Mouse (Mus musculus): ENCODE measurements around the gene Slc20a1. TPM values are rescaled to one million over a fixed set of nuclear protein-coding genes. Genes with fewer than 3 reads are reported as not detected.

Slc20a1 gene
- polyA plus RNA-seq, 1 experiment from 2014 or later, result 34.4 TPM

DNA sequence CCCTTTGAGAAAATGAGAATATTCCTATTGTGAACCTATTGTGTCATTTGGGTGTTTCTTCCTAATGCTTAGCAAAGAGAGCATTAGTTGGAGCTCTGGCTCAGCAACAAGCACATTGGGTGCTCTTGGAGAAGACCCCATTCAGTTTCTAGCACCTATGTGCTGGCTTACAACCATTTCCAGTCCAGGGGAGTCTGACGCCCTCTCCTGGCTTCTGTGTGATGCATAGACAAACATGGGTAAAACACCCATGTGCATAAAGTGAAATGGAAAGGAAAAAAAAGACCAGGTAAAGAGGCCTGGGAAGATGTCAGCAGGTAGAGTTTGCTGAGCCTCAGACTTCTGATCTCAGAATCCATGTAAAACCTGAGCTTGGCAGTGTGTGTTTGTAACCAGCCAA is 34.7 kb downstream of the Slc20a1 start:
- no peaks in the 10 kb centered on the region for H3K4me1 ChIP-seq (ENCODE audit: insufficient read depth)
- 79% methylated on average over 1 of the region's 1 CpGs for WGBS
- DNase-seq, result no peak
- ATAC-seq (ENCODE audit: insufficient read depth), result no peak
- no peak overlapping the region for H3K27ac ChIP-seq (ENCODE audit: low read depth)
- no peaks in the 10 kb centered on the region for H3K27me3 ChIP-seq (ENCODE audit: insufficient read depth, low read length)
- H3K4me3 ChIP-seq (ENCODE audit: low read depth, low read length), result no peak overlapping the region
- H3K4me2 ChIP-seq, result no peak overlapping the region
- TF ChIP-seq CTCF (IDR thresholded peaks at IDR 0.05; ENCODE audit: low read depth), result no peak
- H3K36me3 ChIP-seq (ENCODE audit: insufficient read depth), result no peaks in the 10 kb centered on the region
- no peaks in the 10 kb centered on the region for H3K9me3 ChIP-seq (ENCODE audit: low read depth, low read length)
- H3K9ac ChIP-seq, result no peak overlapping the region

DNA sequence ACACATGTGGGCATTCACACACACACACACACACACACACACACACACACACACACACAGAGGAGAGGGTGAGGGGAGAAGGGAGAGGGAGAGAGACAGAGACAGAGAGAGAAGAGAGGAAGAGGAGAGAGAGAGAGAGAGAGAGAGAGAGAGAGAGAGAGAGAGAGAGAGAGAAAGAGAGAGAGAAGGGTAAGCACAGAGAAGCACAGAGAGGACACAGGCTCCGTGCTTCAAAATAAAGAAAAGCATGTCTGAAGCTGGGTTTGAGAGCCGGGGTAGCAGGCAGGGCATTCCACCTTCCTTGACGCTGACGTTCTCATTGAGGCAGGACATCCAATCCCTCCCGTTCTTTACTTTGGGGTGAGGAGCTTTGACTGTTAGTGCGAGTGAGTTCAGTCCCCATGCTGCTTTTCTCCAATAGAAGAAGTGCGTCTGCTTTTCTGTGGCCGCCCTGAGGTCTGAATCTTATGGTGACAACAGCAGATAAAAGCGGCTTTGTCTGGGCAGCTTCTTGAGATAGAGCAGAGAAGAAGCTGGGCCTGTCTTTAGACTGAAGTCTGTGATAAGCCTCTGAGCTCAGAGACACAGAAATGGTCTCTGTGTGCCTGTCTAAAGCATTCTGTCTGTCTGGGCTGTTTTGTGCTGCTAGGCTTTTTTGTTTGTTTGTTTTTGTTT is 35.4 kb downstream of the Slc20a1 start:
- H3K9ac ChIP-seq, result no peak overlapping the region
- H3K4me3 ChIP-seq (ENCODE audit: low read depth, low read length), result no peak overlapping the region
- no peaks in the 10 kb centered on the region for H3K36me3 ChIP-seq (ENCODE audit: insufficient read depth)
- no peak overlapping the region for H3K4me2 ChIP-seq
- WGBS, result 34% methylated on average over 9 of the region's 9 CpGs
- DNase-seq (no peak), ATAC-seq (ENCODE audit: insufficient read depth) (no peak)
- no peak for TF ChIP-seq CTCF (IDR thresholded peaks at IDR 0.05; ENCODE audit: low read depth)
- H3K9me3 ChIP-seq (ENCODE audit: low read depth, low read length), result no peaks in the 10 kb centered on the region
- H3K27ac ChIP-seq (ENCODE audit: low read depth), result no peak overlapping the region
- no peaks in the 10 kb centered on the region for H3K4me1 ChIP-seq (ENCODE audit: insufficient read depth)
- H3K27me3 ChIP-seq (ENCODE audit: insufficient read depth, low read length), result no peaks in the 10 kb centered on the region

DNA sequence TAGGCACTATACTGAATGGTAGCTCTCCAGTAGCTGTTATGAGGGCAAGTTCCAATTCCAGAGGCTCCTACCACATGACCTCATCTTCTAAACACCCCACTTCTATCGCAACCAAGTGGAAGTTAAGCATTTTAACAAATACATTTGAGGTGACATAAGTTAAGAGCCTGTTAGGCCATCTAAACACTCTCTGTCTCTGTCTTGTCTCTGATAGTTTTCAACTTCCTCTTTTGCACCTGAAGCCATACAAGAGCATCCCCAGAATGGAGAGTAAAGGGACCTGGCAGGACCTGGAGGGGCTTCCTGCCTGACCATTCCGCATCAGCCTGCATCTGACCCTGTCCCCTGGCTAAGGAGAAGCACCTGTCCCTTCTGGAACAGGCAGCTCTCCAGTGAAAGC is 36.2 kb downstream of the Slc20a1 start:
- DNase-seq, result no peak
- Histone ChIP-seq H3K4me2 (no peak overlapping the region), H3K9ac (no peak overlapping the region), H3K27ac (ENCODE audit: low read depth) (no peak overlapping the region), H3K27me3 (ENCODE audit: insufficient read depth, low read length) (no peaks in the 10 kb centered on the region), H3K9me3 (ENCODE audit: low read depth, low read length) (no peaks in the 10 kb centered on the region), H3K4me1 (ENCODE audit: insufficient read depth) (no peaks in the 10 kb centered on the region), H3K4me3 (ENCODE audit: low read depth, low read length) (no peak overlapping the region), H3K36me3 (ENCODE audit: insufficient read depth) (no peaks in the 10 kb centered on the region)
- no peak for TF ChIP-seq CTCF (IDR thresholded peaks at IDR 0.05; ENCODE audit: low read depth)
- 58% methylated on average over 2 of the region's 2 CpGs for WGBS
- ATAC-seq (ENCODE audit: insufficient read depth), result no peak

DNA sequence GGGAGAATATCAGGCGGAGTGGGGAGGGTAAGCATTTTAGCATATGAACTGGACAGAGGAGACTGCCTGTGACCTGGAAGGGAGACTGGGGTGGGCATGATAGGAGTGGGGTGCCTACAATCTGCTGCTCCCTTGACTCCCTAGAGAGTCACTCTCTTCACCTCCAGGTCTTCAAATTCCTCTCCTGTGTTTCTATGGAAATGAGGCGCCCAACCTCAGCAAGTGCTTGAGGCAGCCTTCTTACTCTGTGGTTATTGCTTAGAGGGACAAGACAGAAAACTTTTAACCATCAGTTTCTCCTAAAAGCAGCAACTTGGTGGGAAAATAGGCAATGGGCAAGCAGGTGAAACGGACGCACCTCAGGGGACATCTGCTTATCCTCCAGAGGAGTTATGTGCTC is 38.0 kb downstream of the Slc20a1 start:
- Histone ChIP-seq H3K36me3 (ENCODE audit: insufficient read depth) (no peaks in the 10 kb centered on the region), H3K9me3 (ENCODE audit: low read depth, low read length) (no peaks in the 10 kb centered on the region; the same call in 1 of the 2 replicates), H3K4me3 (ENCODE audit: low read depth, low read length) (no peak overlapping the region), H3K27me3 (ENCODE audit: insufficient read depth, low read length) (no peaks in the 10 kb centered on the region), H3K27ac (ENCODE audit: low read depth) (no peak overlapping the region), H3K4me1 (ENCODE audit: insufficient read depth) (peaks cover 2% of the 10 kb centered on the region; the same call in 1 of the 2 replicates), H3K9ac (no peak overlapping the region), H3K4me2 (no peak overlapping the region)
- ATAC-seq (ENCODE audit: insufficient read depth) (no peak), DNase-seq (no peak)
- TF ChIP-seq CTCF (IDR thresholded peaks at IDR 0.05; ENCODE audit: low read depth), result no peak
- WGBS, result 74% methylated on average over 4 of the region's 4 CpGs

DNA sequence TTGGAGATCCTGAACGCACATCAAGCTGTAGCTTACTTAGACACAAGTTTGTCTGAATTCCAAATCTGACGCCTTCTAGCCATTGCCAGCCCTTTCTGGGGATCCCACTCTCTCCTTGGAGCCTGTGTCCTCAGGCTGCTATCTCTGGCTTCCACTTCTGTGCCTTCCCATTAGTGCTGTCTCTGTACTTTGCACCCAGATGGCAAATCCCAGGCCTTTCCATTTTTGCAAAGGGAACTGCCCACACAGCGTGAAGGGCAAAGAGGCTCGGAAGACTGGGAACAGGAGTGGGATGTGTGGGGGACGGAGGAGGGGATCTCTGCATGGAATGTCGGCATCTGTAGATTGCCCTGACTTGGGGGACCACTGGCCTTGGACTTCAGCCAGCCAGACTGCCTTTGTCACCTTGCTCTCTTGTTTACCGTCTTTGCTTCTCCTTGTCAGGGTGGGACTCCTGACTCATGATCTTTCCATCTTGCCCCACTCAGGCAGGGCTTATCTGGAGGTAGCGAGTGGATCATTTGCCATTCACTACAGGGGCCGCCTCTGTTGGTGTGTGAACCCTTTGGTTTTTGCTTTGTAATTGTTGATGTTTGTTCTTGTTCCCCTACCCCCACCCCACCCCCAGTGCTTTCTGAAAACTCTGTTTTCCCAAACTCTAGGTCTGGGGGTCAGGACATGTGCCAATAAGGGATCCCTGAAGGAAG is 42.3 kb downstream of the Slc20a1 start:
- no peak overlapping the region for H3K27ac ChIP-seq (ENCODE audit: low read depth)
- no peaks in the 10 kb centered on the region for H3K36me3 ChIP-seq (ENCODE audit: insufficient read depth)
- no peak for DNase-seq
- no peaks in the 10 kb centered on the region; the same call in 1 of the 2 replicates for H3K9me3 ChIP-seq (ENCODE audit: low read depth, low read length)
- ATAC-seq (ENCODE audit: insufficient read depth), result 0 out of 2 replicates have a peak, but pooled peaks have one; percentile 36
- peaks cover 6% of the 10 kb centered on the region; the same call in 1 of the 2 replicates for H3K4me1 ChIP-seq (ENCODE audit: insufficient read depth)
- H3K9ac ChIP-seq, result no peak overlapping the region
- no peak for TF ChIP-seq CTCF (IDR thresholded peaks at IDR 0.05; ENCODE audit: low read depth)
- no peak overlapping the region for H3K4me3 ChIP-seq (ENCODE audit: low read depth, low read length)
- 45% methylated on average over 9 of the region's 9 CpGs for WGBS
- H3K27me3 ChIP-seq (ENCODE audit: insufficient read depth, low read length), result no peaks in the 10 kb centered on the region
- H3K4me2 ChIP-seq, result no peak overlapping the region

DNA sequence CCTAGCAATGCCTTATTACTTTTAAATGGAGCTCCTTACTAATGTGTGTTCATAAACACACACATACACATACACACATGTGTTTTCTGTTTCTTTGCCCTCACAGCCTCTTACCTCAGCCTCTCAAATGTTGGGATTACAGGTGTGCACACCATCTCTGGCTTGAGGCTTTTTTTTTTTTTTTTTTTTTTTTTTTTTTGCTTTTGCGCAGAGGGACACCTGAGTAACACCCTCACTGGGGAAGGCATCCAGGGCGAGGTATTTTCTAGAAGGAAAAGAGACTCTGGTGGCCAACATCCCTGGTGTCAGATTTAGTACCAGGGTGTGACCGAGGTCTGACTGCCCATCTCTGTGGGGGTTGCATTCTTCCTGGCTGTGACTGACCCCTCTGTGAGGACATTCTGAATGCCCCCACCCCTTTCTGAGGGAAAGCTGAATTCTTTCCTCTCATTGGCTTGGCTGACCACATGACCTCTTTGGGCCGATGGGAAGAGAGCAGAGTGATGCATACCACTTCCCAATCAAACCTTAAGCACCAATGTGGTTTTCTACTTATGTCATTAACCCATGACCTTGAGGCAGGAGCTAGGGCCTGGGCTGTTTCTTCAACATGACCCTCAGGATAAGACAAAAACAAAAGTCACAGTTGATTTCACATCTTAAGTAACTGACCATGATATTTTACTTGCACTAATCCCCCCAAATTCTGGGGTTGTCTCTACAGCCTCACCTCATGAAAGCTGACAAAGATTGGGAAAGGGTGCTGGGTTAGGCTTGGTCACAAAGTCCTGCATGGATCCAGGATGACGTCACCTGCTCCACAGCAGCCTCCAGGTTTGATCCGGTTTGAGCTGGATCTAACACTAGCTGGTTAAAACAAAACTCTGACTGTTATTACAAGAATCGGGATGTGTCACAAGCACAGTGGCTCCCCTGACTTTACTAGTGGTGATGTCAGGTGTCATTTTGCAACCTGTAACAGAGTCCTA is 43.6 kb downstream of the Slc20a1 start:
- TF ChIP-seq CTCF (IDR thresholded peaks at IDR 0.05; ENCODE audit: low read depth), result no peak
- DNase-seq, result no peak
- Histone ChIP-seq H3K9me3 (ENCODE audit: low read depth, low read length) (no peaks in the 10 kb centered on the region; the same call in 1 of the 2 replicates), H3K4me3 (ENCODE audit: low read depth, low read length) (no peak overlapping the region), H3K27me3 (ENCODE audit: insufficient read depth, low read length) (no peaks in the 10 kb centered on the region), H3K36me3 (ENCODE audit: insufficient read depth) (no peaks in the 10 kb centered on the region), H3K4me2 (no peak overlapping the region), H3K27ac (ENCODE audit: low read depth) (no peak overlapping the region), H3K9ac (no peak overlapping the region), H3K4me1 (ENCODE audit: insufficient read depth) (peaks cover 6% of the 10 kb centered on the region; the same call in 1 of the 2 replicates)
- ATAC-seq (ENCODE audit: insufficient read depth), result no peak
- WGBS, result 50% methylated on average over 7 of the region's 7 CpGs

All from lung, embryonic 14.5 days (tissue).